Mouse (Mus musculus): ENCODE results near the gene Mef2d. TPM values are rescaled to one million over a fixed set of nuclear protein-coding genes. Genes with fewer than 3 reads are reported as not detected.

Mef2d gene
- total RNA-seq, 2 experiments from 2014 or later = 174 to 196 TPM

DNA sequence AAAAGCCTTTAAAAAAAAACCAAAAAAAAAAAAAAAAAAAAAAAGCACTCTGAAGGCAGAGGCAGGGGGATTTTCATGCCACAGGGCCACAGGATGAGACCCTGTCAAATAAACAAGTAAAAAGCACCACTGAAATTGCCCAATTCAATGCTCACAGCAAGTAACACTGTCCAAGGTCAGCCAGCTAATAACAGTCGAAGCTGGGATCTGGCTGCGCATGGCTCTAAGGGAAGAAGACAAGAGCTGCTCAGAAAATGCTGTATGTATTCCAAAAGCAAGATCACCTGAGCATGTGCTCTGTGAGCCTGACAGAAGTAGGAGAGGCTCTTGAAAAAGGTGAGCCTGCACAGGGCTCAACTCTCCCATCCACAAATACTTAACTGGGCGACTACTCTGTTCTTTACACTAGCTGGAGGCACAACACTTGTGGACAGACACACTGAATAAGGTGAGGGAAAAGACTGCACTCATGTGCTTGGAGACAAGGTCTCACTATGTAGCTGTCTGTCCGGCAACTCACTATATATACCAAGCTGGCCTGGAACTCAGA lies 5.2 kb upstream of the Mef2d start:
- DNase-seq (ENCODE audit: low spot score) = no peak

DNA sequence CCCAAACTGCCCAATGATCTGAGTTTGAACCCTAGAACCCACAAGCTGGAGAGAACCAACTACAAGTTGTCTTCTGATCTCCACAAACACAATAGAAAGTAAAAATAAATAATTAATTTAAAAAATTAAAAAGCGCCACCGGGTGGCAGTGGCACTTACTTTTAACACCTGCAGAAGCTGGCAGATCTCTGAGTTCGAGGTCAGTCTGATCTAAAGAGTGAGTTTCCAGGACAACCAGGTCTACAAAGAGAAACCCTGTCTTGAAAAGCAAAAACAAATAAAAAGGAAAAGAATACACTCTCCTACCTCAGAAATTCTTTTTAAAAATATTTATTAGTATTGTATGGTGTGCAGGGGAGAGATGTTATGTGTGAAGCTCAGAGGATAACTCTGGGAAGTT lies 4.4 kb upstream of the Mef2d start:
- DNase-seq (ENCODE audit: low spot score) = no peak

DNA sequence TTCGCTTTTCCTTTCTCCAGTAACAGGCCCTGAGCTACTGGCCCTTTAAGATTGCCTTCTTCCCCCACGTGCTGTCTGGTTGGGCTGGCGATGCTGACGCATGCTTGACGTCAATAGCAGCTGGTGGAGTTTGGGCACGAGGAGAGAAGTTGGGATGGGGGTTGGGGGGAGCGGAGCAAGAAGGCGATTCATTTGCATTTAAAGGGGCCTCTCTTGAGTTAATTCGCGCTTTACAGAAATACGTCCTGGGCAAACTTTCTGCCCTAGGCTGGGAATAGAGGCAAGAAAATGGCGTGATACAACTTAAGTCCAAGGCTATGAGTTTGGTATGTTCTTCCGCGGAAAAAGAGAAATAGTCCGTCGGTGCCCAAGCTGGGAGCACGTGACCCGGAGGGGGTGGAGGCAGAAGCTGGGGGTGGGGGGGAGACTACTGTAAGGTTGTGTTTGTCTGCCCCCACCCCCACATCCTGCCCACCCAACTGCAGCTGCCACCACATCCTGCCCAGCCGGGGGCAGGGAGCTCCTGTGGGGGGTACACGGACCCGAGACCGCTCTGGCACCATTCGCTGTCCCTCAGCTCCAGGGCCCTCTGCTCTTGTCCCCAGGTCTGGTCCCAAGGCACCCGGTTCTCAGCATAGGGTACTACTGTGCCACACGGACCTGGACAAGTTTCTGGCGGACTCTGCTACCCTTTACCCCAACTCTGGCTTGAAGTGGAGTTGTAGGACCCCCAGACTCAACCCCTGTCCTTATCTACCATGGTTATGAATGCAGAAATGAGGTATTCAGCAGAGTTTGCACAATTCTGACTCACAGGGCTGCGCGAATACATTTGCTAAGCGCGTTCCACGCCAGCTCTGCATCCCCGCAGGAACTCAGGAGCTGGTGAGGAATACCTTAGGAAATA lies 3.6 kb upstream of the Mef2d start:
- DNase-seq (ENCODE audit: low spot score) = peak; percentile 97

DNA sequence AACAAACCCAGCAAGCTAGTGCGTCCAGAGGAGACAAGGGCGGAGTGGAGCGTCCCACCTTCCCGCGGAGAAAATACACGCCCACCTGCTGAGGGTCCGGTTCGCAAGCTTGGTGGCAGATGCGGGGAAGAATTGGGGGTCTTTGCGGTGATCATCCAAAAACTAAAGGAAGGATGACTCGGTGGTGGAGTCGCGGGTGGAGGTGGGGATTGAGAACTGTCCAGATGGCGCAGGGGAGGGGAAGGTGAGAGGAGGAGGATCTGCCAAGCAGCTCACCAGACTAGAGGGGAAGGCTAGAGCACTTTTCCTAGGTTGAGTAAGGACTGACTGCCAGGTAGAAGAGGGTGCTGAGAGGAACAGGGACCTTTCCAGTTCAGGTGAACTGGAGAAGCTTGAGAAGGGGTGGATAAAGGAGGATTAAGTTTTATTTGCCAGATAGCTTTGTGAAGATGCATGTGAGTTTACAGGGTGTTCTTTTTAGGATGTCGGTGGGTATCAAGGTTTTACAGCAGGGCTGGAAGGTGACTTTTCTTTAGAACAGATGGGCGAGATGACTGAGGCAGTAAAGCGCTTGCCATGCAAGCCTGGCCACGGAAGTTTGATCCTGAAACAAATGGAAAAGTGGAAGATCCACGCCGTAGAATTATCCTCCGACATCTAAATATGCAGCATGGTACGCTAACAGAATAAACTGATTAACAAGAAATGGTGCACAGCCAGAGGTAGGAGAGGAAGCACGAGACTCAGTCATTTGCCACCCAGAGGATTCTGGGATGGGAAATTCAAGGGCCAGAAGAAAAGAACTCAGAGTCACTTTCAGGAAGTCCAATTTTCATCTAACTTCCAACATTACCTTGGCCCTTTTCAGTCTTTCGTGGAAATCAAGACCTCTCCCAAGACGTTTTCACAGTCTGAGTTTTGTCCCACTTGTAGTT lies 2.7 kb upstream of the Mef2d start:
- no peak for DNase-seq (ENCODE audit: low spot score)

DNA sequence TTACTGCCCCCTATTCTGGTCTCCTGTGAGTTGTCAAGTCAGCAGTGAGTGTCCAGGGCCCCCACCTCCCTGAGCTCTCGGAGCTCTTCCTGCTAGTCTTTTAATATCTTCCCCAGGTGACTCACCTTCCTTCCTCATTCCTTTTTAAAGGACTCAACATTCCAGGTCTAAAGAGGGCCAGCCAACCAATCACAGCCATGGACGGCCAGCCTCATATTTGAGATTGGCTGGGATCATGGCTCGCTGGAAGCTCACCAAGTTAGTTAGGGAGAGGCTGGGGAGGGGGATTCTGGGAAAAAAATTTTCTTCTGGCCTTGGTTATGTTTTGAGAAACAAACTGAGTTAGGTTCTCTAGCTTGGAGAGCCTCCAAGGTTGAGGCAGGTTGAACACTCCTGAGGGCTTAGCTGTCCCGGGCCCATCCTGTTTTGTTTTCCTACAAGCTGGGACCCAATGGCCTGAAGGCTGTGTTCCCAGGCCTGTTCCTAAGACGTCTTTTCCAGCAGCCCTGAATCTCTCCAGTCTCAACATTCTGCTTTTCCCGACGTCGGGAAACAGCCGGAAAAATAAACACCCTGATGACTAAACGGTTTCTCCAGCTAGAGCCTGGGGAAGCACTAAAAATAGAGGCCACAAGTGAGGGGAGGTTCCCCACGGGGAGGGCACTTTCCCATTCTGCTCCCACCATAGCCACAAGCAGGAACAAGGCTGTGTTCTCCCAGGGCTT lies 1.8 kb upstream of the Mef2d start:
- DNase-seq (ENCODE audit: low spot score) = no peak

DNA sequence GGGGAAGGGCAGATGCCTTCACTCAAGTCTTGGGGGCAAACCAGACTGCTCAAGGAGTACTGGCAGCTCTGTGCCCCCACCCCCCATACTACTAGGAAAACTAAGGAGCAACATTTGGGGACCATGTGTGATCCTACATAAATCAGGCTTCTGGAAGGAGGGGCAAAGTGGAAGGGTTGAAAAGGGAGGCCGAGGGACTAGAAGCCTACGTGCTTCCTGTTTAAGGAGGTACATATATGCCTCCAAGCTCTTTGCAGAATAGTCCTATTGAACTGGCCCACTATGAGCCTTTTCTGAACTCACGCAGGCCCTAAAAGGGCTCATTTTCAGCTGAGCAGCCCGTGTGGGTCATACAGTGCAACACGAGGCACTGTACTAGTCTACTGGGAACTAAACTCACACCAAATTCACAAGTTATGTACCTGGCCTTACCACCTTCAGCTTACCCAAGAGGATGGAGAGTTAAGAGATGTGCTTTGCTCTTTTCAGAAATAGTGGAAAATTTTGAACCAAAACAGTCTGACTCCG lies 1.2 kb upstream of the Mef2d start:
- no peak for DNase-seq (ENCODE audit: low spot score)

DNA sequence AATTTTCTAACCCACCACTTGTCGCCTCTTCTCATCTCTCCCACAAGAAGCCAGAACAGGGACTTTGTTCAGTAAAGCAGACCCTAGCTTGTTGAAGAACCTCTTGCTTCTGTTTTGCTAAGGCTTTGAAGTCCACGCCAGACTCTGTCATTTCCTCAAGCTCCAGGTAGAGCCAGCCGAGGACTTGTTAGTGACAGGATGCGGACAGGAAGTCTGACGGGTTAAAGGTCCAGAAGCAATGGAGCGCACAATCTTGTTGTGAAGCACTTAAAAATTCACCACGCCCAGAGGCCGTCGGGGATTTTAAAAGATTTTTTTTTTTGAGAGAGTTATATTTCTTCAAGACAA lies 759 bp upstream of the Mef2d start:
- no peak for DNase-seq (ENCODE audit: low spot score)

DNA sequence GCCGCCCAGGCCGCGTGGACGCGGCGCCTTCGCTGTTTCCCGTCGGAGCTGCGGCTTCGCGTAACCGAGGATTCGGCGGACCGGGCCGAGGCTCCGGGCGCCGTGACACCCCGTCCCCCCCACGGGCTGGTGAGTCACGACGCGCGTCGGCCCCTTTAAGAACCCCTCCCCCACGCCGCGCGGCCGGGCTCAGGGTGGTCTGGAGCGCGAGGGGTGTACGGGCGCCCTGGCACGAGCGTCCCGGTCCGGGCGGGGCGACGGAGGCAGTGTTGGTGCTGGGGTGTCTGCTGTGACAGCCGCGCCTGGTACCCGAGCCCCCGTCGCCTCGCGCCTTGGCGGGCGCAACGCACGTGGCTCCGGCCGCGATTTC lies 359 bp downstream of the Mef2d start:
- DNase-seq (ENCODE audit: low spot score) = no peak

DNA sequence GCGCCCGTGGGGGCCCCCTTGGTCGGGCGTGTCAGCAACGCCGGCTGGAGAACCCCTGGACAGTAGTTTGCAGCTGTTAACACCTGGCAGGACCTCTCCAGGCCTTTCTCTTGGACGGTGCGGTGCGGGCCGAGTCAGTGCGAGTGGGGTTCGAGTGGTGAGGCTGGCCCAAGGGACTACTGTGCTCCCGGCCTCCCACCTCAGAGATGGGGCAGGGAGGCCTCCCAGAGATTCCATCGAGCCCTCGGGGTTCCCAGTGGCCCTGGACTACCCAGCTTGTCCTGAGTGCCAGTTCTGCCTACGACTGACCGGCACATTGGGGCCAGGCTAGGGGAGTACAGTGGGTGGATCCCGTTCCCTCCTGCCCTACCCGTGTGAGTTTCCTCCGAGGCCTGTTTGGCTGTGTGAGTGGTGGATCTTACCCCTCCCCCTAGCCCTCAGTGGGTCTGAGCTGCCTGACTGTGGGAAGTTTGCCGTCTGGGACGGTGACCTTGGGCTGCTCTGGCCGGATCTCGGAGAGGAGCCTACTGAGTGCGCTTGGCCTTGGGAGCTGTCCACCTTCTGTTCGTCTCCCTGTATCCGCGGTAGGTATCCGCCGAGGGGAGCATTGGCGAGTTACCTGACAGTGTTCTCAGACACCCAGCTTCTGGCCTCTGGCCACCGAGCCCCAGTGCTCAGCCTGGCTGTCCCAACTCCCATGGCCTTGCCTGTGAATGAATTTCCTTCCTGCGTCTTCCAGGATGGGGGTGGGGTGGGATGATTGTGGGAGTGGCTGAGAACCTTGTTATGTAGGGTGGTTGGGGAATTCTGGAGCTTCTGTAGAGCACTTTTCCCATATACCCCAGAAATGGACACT lies 972 bp downstream of the Mef2d start:
- peak; percentile 75 for DNase-seq (ENCODE audit: low spot score)

DNA sequence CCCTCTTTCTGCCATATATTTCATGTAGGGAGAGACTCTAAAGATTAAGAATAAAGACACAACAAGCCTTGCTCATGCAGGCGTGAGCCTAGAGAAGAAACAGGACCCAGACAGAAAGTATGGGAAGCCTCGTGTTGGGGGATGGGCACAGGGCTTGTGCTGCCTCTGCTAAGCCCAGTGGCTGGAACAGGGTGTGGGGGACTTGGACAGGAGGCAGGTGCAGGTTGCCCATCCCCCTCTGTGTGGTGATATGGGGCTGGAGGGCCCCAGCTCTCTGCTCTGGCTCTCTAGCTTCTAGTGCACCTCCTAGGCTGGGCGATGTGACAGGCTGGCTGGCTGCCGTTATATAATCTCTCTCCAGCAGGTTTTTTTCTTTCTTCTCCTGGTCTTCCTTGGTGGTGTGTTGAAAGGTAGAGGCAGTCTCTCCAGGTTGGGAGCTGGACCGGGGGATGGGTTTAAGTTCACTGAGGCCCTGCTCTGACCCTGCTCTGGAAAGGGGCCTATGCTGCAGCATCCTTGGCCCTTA lies 1.9 kb downstream of the Mef2d start:
- peak; percentile 84 for DNase-seq (ENCODE audit: low spot score)

DNA sequence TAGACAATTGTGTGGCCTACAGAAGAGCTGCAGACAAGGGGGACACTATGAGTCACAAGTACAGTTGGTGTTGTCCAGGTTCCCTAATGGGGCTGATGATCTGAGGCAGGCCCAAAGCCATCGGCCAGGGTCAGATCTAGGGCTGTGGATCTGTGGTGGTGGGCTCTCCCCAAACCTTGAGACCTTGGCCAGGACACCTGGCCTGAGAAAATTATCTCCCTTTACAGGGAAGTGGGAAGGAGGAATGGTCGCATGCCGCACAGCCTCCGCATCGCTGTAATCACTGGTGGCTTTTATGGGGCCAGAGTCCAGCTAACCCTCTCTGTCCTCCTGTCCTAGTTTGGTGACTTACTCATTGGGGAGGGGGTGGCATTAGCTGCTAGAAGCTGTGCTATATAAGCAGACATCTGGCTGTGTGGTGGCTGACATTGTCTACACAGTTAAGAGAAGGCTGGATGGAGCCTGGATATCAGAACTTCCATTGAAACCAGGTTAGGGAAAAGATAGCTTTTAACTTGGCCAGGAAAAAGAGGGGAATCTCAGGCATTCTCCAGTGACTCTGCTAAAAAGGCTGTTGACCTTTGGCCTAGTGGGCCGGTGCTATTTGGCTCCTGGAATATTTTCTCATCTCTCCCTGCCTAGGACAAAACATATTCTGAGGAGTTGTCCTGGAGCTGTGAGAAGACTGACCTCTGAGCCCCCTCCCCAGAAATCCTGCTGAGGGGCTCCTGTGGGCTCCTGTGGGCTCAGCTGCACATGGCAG lies 2.7 kb downstream of the Mef2d start:
- DNase-seq (ENCODE audit: low spot score) = no peak

DNA sequence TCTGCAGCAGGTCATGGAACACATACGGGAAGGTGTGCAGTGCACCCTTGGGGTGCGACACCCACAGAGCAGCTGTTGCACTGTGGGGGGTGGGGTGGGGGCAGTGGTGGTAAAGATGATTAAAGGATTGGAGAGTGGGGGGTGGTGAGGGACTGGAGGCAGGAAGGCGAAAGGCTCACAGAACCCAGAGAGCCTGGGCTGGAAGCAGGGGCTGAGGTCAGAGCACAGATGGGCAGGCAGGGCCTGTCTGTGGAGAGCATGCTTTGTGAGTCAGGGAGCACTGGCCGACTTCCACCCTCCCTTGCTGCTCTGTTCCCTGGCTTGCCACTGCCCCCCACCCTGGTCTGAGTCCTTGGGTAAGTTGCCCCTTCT lies 3.2 kb downstream of the Mef2d start:
- no peak for DNase-seq (ENCODE audit: low spot score)

DNA sequence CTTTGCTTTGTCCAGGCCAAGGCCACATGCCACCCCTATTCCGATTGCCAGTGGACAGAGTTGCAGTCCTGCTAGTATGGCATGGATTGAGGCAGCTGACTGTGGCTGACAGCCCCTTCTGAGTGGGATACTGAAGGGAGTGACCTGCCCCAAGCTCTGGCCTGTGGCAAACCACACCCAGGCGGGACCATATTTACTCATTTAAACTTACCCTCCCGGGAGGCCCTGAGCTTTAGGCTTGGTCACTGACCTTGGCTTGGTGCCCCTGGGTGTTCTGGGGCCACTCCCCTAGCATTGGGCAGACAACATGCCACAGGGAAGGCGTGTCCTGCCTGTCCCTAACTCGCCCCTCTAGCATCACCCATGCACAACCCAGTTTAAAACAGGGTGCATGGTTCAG lies 3.8 kb downstream of the Mef2d start:
- DNase-seq (ENCODE audit: low spot score) = peak; percentile 78

DNA sequence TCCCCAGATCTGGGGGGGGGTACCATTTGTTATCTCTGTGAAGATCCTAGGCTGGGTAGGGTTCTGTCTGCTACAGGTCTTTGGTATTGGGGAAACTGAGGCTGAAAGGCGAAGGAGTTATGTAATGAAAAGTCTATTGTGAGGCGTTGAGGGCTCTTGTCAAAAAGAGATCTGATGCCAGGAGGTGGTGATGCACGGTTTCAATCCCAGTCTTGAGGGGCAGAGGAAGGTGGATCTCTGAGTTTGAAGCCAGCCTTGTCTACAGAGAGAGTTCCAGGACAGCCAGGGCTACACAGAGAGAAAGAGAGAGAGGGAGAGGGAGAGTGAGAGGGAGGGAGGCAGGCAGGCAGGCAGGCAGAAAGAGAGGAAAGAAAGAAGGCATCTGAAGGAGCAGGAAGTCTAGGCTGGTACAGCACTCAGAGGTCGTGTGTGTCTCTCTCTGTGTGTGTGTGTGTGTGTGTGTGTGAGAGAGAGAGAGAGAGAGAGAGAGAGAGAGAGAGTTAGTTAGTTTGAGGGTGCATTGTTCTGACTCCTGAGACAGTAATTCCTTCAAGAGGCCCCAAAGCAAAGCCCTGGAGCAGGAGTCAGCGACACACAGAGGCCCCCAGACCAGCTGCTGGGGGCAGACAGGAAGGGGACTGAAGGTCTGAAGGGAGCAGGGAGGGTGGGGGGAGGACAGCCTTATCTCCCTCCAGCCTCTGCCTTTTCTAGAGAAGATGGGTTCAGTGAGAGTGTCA lies 4.4 kb downstream of the Mef2d start:
- DNase-seq (ENCODE audit: low spot score) = no peak

DNA sequence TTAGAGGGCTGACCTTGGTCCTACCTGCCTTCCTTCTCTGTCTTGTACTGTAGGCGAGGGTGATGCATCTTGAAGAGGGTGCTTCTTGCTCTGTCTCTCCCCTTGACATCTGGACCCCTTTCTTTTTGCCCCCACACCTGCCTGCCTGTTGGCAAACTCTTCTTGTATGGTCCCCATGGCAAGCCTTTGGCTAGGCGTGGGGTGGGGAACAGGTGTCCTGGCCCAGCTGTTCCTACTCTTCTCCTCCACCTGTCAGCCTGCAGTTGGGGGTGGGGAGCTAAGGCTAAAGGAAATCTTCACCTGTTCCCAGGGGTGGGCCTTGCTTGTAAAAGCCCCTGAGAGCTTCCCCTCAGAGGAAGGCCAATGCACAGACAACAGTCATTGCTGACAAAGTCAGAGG lies 5.3 kb downstream of the Mef2d start:
- no peak for DNase-seq (ENCODE audit: low spot score)

DNA sequence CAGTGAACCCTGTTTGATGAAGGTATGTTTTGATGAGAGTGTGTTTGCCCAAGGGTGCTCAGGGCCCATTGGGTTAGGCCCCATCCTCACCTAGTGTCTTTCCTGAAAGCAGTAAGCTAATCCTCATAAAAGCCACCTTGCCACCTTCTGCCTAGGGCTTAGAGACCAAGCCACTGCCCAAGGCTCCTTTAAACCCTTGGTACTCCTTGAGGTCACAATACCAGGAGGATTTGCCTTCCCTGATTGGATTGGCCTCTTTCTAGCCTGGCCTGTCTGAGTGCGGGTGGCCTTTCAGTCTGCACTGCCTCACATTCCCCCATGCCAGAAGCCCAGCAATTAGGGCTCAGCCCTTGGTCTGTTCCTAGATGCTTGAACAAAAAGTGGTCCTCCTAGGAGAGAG lies 5.7 kb downstream of the Mef2d start:
- no peak for DNase-seq (ENCODE audit: low spot score)

DNA sequence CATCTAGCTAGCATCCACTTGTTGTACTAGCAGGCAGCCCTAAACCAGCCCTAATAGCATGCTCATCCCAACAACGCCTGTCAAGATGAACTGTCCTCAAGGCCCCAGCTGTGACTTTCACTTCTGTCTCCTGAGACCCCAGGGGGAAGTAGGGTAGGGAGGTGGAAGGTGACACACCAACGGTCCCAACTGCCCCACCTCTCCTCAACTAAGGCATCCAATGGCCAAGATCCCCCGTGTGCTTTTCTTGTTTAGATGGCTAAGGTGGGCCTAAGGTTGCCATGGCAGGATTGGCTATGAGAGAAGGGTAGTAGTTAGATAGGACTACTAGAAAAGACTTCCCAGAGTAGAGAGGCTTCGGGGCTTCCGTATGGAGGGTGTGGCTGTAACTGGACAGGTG lies 6.2 kb downstream of the Mef2d start:
- DNase-seq (ENCODE audit: low spot score) = no peak

DNA sequence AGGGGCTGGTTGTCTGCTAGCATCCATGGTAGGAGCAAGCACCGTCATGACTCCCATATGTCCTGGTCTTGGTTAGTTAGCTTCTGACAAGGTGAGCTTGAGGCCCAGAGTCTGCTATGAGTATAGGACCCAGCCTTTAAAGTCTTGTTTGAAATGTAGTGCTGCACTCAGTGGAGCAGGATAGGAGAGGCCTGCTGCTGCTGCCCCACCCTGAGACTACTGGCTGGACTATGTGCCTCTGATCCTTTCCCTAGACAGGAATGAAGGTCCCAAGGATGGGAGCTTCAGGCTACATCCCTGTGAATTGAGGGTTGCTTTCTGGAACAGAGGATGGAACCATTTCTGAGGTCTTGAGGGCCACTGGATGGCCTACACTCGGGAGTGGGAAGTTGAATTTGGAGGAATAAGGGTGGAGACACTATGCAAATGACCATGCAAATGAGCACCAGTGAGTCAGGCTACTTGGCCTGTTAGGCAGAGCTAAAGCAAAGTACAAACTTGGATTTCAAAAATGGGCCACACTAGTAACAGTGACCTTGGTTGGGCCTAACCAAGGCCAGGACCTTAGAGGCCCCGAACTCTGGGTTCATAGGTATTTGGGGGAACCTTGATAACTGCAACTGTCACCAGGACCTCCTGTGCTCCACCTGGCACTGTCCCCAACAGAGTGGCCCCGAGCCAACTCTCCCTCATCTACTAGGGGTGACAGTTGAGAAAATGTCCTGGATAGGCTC lies 6.8 kb downstream of the Mef2d start:
- no peak for DNase-seq (ENCODE audit: low spot score)
